Mouse (Mus musculus) myocyte (in vitro differentiated cells): Measurements from ENCODE around the gene Nr4a3. TPM values are rescaled to one million over a fixed set of nuclear protein-coding genes. Genes with fewer than 3 reads are reported as not detected.

Experiments
- H3K27me3 ChIP-seq: one replicate; pipeline ENCODE4 v1.6.1; 2011; ENCODE audit not compliant: control insufficient read depth, insufficient read depth, insufficient read length
- H3K36me3 ChIP-seq: one replicate; pipeline ENCODE4 v1.6.1; 2011; ENCODE audit not compliant: control insufficient read depth, insufficient read depth
- H3K4me2 ChIP-seq: one replicate; pipeline ENCODE4 v1.6.1; 2011; ENCODE audit warnings: low read depth, control low read depth
- H3K4me3 ChIP-seq: one replicate; pipeline ENCODE4 v1.5.1; 2011; ENCODE audit warnings: mild to moderate bottlenecking, control low read depth, moderate library complexity
- H3K79me2 ChIP-seq: one replicate; pipeline ENCODE4 v1.6.1; 2011; ENCODE audit not compliant: control insufficient read depth, insufficient read depth
- H3ac ChIP-seq: one replicate; pipeline ENCODE4 v1.6.1; 2011; ENCODE audit not compliant: control insufficient read depth, insufficient read length
- CEBPB ChIP-seq: IDR thresholded peaks from 2 replicates; pipeline ENCODE4 v1.6.1; 2011; ENCODE audit warnings: mild to moderate bottlenecking, moderate library complexity; ENCODE audit not compliant: poor library complexity, insufficient read depth, severe bottlenecking
- E2F4 ChIP-seq: IDR thresholded peaks from one replicate; pipeline ENCODE4 v1.6.1; 2011; ENCODE audit warnings: mild to moderate bottlenecking, control low read depth, moderate library complexity; ENCODE audit not compliant: insufficient read depth
- MAX ChIP-seq: IDR thresholded peaks from one replicate; pipeline ENCODE4 v1.6.1; 2011; ENCODE audit warnings: low read depth, mild to moderate bottlenecking, control low read depth
- MYOD1 ChIP-seq, 3 experiments: IDR thresholded peaks; one replicate each; pipeline ENCODE4 v1.6.1; 2011; ENCODE audit warnings: control low read depth in 2 of 3, low read depth in 2 of 3, mild to moderate bottlenecking in 2 of 3, moderate library complexity in 1 of 3; ENCODE audit not compliant: insufficient read length in 2 of 3, control insufficient read depth in 1 of 3
- MYOG ChIP-seq, 3 experiments: IDR thresholded peaks; one replicate each; pipeline ENCODE4 v1.6.1; 2011; ENCODE audit warnings: control low read depth in 2 of 3, low read depth in 2 of 3, mild to moderate bottlenecking in 2 of 3; ENCODE audit not compliant: insufficient read length in 2 of 3, control insufficient read depth in 1 of 3, insufficient read depth in 1 of 3
- POLR2A ChIP-seq: IDR thresholded peaks from one replicate; pipeline ENCODE4 v1.6.1; 2011; ENCODE audit warnings: low read depth, mild to moderate bottlenecking, control low read depth, moderate library complexity; ENCODE audit not compliant: insufficient read length
- POLR2AphosphoS2 ChIP-seq: IDR thresholded peaks from one replicate; pipeline ENCODE4 v1.6.1; 2011; ENCODE audit warnings: low read depth, control low read depth; ENCODE audit not compliant: insufficient read length
- REST ChIP-seq: IDR thresholded peaks from one replicate; pipeline ENCODE4 v1.6.1; 2011; ENCODE audit warnings: mild to moderate bottlenecking, control low read depth, moderate library complexity; ENCODE audit not compliant: insufficient read depth, insufficient read length
- SRF ChIP-seq: IDR thresholded peaks from one replicate; pipeline ENCODE4 v1.6.1; 2011; ENCODE audit warnings: low read depth; ENCODE audit not compliant: control insufficient read depth, insufficient read length
- TCF12 ChIP-seq: IDR thresholded peaks from one replicate; pipeline ENCODE4 v1.6.1; 2011; ENCODE audit warnings: mild to moderate bottlenecking, control low read depth; ENCODE audit not compliant: poor library complexity, insufficient read depth, severe bottlenecking
- TCF3 ChIP-seq: IDR thresholded peaks from one replicate; pipeline ENCODE4 v1.6.1; 2011; ENCODE audit warnings: low read depth, control low read depth; ENCODE audit not compliant: insufficient read length
- USF1 ChIP-seq: IDR thresholded peaks from one replicate; pipeline ENCODE4 v1.6.1; 2011; ENCODE audit warnings: low read depth, mild to moderate bottlenecking, control low read depth, moderate library complexity
- polyA plus RNA-seq: library from polyadenylated mRNA; unstranded; fragments of >200 nt; fragmentation: generic; extraction: Trizol; gene quantifications from one replicate; pipeline ENCODE4 v1.2.1, GENCODE M21; 2012; ENCODE audit warnings: missing spikeins

Gene Nr4a3
- polyA plus RNA-seq, 1 experiment, result 0.32 TPM

GRCm38 (mm10) chr4:48022966-48023365 is 22.0 kb upstream of the Nr4a3 start:
- Histone ChIP-seq H3ac (no peak overlapping the region), H3K79me2 (no peaks in the 10 kb centered on the region), H3K4me2 (no peak overlapping the region), H3K4me3 (no peak overlapping the region), H3K36me3 (no peaks in the 10 kb centered on the region), H3K27me3 (no peaks in the 10 kb centered on the region)
- no peak for TF ChIP-seq CEBPB

- H3K36me3 ChIP-seq, result no peaks in the 10 kb centered on the region
- H3ac ChIP-seq, result no peak overlapping the region
- H3K27me3 ChIP-seq, result no peaks in the 10 kb centered on the region
- H3K79me2 ChIP-seq, result no peaks in the 10 kb centered on the region
- H3K4me2 ChIP-seq, result no peak overlapping the region
- TF ChIP-seq TCF12 (no peak), REST (no peak), USF1 (no peak)
- H3K4me3 ChIP-seq, result no peak overlapping the region
Observed at GRCm38 (mm10) chr4:48029652-48030051, 15.3 kb upstream of the Nr4a3 start.

GRCm38 (mm10) chr4:48034287-48034686 is 10.7 kb upstream of the Nr4a3 start:
- Histone ChIP-seq H3K4me2 (no peak overlapping the region), H3K4me3 (no peak overlapping the region), H3K79me2 (no peaks in the 10 kb centered on the region), H3ac (no peak overlapping the region), H3K27me3 (no peaks in the 10 kb centered on the region), H3K36me3 (no peaks in the 10 kb centered on the region)
- no peak for TF ChIP-seq MAX
- no peak for TF ChIP-seq E2F4
- TF ChIP-seq MYOD1 (IDR thresholded peaks at IDR 0.05; ENCODE audit: control insufficient read depth in 1 of 3, insufficient read length in 2 of 3, low read depth in 2 of 3), result no peak
- TF ChIP-seq TCF3, result no peak
- no peak for TF ChIP-seq REST
- TF ChIP-seq POLR2A, result no peak
- TF ChIP-seq MYOG (IDR thresholded peaks at IDR 0.05; ENCODE audit: control insufficient read depth in 1 of 3, insufficient read depth in 1 of 3, insufficient read length in 2 of 3, low read depth in 2 of 3), result no peak
- TF ChIP-seq USF1, result no peak
- no peak for TF ChIP-seq CEBPB

GRCm38 (mm10) chr4:48037646-48038045 is 7.3 kb upstream of the Nr4a3 start:
- no peaks in the 10 kb centered on the region for H3K27me3 ChIP-seq
- no peak overlapping the region for H3K4me2 ChIP-seq
- H3K4me3 ChIP-seq, result no peak overlapping the region
- TF ChIP-seq POLR2AphosphoS2, result no peak
- TF ChIP-seq MYOD1 (IDR thresholded peaks at IDR 0.05; ENCODE audit: control insufficient read depth in 1 of 3, insufficient read length in 2 of 3, low read depth in 2 of 3), result no peak
- no peak overlapping the region for H3ac ChIP-seq
- H3K36me3 ChIP-seq, result no peaks in the 10 kb centered on the region
- H3K79me2 ChIP-seq, result no peaks in the 10 kb centered on the region

- Histone ChIP-seq H3K4me2 (no peak overlapping the region), H3K36me3 (no peaks in the 10 kb centered on the region), H3K79me2 (no peaks in the 10 kb centered on the region), H3K27me3 (no peaks in the 10 kb centered on the region), H3K4me3 (no peak overlapping the region), H3ac (no peak overlapping the region)
- TF ChIP-seq E2F4, result no peak
- TF ChIP-seq SRF, result no peak
- TF ChIP-seq CEBPB, result no peak
Observed at GRCm38 (mm10) chr4:48038847-48039246, 6.1 kb upstream of the Nr4a3 start.

GRCm38 (mm10) chr4:48039736-48040135 is 5.2 kb upstream of the Nr4a3 start:
- Histone ChIP-seq H3ac (no peak overlapping the region), H3K4me3 (no peak overlapping the region), H3K4me2 (no peak overlapping the region), H3K36me3 (no peaks in the 10 kb centered on the region), H3K79me2 (no peaks in the 10 kb centered on the region), H3K27me3 (no peaks in the 10 kb centered on the region)
- TF ChIP-seq MYOG (IDR thresholded peaks at IDR 0.05; ENCODE audit: control insufficient read depth in 1 of 3, insufficient read depth in 1 of 3, insufficient read length in 2 of 3, low read depth in 2 of 3), result no peak
- TF ChIP-seq TCF12, result no peak
- no peak for TF ChIP-seq POLR2AphosphoS2
- no peak for TF ChIP-seq USF1
- no peak for TF ChIP-seq TCF3
- TF ChIP-seq MYOD1 (IDR thresholded peaks at IDR 0.05; ENCODE audit: control insufficient read depth in 1 of 3, insufficient read length in 2 of 3, low read depth in 2 of 3), result no peak
- TF ChIP-seq E2F4, result no peak
- TF ChIP-seq REST, result no peak
- no peak for TF ChIP-seq SRF
- TF ChIP-seq MAX, result no peak
- TF ChIP-seq POLR2A, result no peak
- TF ChIP-seq CEBPB, result no peak
